Mouse (Mus musculus) hindbrain, embryonic 14.5 days (tissue): ENCODE measurements around the gene Stradb. TPM values are rescaled to one million over a fixed set of nuclear protein-coding genes. Genes with fewer than 3 reads are reported as not detected.

Experiments
- ATAC-seq: fragments of 200-750 bp; cut with Nextera tagmentation; 2 replicates; pipeline ENCODE4 v1.8.0; 2017; ENCODE audit warnings: moderate number of reproducible peaks, mild to moderate bottlenecking, moderate TSS enrichment, moderate library complexity; ENCODE audit not compliant: low FRiP score
- DNase-seq: peaks from one replicate; pipeline ENCODE4 v3.0.0-alpha.2; 2015; ENCODE audit warnings: low spot score
- H3K27ac ChIP-seq: fragments of 300-500 bp; sonication (generic); 2 replicates; pipeline ENCODE4 v1.5.1; 2014; ENCODE audit warnings: mild to moderate bottlenecking, moderate library complexity
- H3K27me3 ChIP-seq: fragments of 300-500 bp; sonication (generic); 2 replicates; pipeline ENCODE4 v1.6.1; 2014; ENCODE audit warnings: mild to moderate bottlenecking, low read length, mixed read lengths; ENCODE audit not compliant: control insufficient read depth, insufficient read depth
- H3K36me3 ChIP-seq: fragments of 300-500 bp; sonication (generic); replicated peaks from 2 replicates; pipeline ENCODE4 v1.6.1; 2014; ENCODE audit not compliant: control insufficient read depth, insufficient read depth
- H3K4me1 ChIP-seq: fragments of 300-500 bp; sonication (generic); replicated peaks from 2 replicates; pipeline ENCODE4 v1.6.1; 2014; ENCODE audit warnings: antibody characterized with exemption, low read length, mixed read lengths; ENCODE audit not compliant: control insufficient read depth, insufficient read depth
- H3K4me2 ChIP-seq: fragments of 300-500 bp; sonication (generic); replicated peaks from 2 replicates; pipeline ENCODE4 v1.6.1; 2014; ENCODE audit warnings: mild to moderate bottlenecking, moderate library complexity
- H3K4me3 ChIP-seq: fragments of 300-500 bp; sonication (generic); replicated peaks from 2 replicates; pipeline ENCODE4 v1.5.1; 2014; ENCODE audit warnings: mild to moderate bottlenecking, low read length
- H3K9ac ChIP-seq: fragments of 300-500 bp; sonication (generic); 2 replicates; pipeline ENCODE4 v1.6.1; 2014
- H3K9me3 ChIP-seq: fragments of 300-500 bp; sonication (generic); 2 replicates; pipeline ENCODE4 v1.6.1; 2016; ENCODE audit warnings: low read length; ENCODE audit not compliant: control insufficient read depth
- WGBS: fragments of 180-500 bp; shearing (Covaris S2); extraction: QIAGEN DNeasy Blood & Tissue Kit; methylation state at CpG from one replicate; pipeline ENCODE4 v1.1.7; 2014; 5-methylcytosine and 5-hydroxymethylcytosine counted together
- polyA plus RNA-seq: library from polyadenylated mRNA; unstranded; fragments of >200 nt; fragmentation: Nextera tagmentation; extraction: Ambion mirVana; gene quantifications from 2 replicates; pipeline ENCODE4 v1.2.1, GENCODE M21; 2014

The Stradb gene
- polyA plus RNA-seq, 1 experiment from 2014 or later: 103 TPM

DNA sequence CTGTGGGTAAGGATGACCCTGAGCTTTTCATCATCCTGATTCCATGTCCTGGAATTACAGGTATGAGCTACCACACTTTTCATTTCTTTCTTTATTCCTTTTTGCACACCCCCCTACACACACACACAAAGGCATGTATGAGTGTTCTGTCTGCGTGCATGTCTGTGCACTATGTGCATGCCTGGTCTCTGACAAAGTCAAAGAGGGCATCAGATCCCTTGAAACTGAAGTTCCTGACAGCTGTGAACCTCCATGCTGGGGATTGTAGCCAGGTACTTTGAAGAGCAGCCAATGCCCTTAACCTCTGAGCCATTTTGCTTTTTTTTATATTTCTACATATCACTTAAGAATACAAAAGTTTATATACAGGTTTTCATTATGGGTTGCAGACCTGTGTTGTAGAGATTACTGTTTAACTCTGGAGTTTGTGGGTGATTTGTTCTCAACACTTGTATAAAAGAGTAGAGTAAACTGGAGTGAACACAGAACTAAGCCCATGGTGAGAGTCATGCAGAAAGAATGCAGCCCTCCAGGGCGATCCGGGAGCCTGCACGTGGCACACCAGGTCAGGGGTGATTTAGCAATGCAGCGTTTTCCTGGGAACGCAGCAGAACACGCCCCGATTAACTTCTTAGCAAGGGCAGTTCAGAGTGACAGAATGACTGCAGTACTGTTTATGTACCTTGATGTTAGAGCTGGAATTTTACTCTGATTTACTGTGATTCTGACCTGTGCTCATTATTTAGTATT is 22.2 kb upstream of the Stradb start:
- Histone ChIP-seq H3K4me3 (no peak overlapping the region), H3K27ac (no peak overlapping the region), H3K36me3 (peaks cover 2% of the 10 kb centered on the region), H3K9ac (no peak overlapping the region), H3K4me2 (no peak overlapping the region), H3K4me1 (no peaks in the 10 kb centered on the region), H3K9me3 (no peaks in the 10 kb centered on the region), H3K27me3 (no peaks in the 10 kb centered on the region)
- ATAC-seq (no peak), DNase-seq (no peak)
- 53% methylated on average over 8 of the region's 8 CpGs for WGBS

DNA sequence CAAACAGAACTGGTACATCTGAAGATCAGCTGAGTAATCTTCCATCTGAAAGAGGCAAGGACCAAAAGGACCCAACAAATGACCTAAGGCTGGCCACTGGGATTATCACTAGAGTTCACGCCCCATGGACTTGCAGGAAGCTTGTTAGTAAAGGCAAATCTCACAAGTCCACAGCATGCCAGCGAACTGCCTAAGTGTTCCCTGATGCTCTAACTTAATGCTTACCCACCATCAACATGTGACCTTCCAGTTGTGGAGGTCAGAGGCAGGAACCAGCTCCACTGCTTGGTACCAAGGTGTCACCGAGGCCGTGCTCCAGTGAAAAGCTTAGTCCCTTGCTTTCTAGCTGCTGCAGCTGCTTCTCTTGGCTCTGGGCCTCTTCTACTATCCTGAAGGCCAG is 21.5 kb upstream of the Stradb start:
- H3K9ac ChIP-seq: no peak overlapping the region
- H3K27me3 ChIP-seq: no peaks in the 10 kb centered on the region
- no peak for ATAC-seq
- H3K4me3 ChIP-seq: no peak overlapping the region
- no peaks in the 10 kb centered on the region for H3K36me3 ChIP-seq
- H3K4me1 ChIP-seq: no peaks in the 10 kb centered on the region
- H3K4me2 ChIP-seq: no peak overlapping the region
- whole genome bisulfite sequencing: 90% methylated on average over 4 of the region's 4 CpGs
- no peak overlapping the region for H3K27ac ChIP-seq
- DNase-seq: no peak
- no peaks in the 10 kb centered on the region for H3K9me3 ChIP-seq

DNA sequence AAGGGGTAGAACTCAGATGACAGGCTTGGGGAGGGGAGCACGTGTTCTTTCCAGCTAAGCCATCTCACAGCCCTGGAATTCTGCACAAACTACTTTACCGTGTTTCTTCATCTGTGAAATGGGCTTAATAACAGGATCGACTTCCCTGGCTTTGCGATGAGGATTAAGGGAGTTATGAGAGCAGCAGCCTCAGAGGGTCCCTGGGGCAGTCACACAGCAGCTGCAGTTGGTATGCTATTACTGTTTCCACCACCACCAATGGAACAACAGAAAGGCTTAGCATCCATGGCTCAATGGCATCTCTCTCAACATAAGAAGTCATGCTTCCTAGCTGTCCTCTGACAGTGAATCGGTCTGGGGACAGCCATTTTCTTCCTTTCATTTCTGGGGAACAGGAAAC is 20.8 kb upstream of the Stradb start:
- Histone ChIP-seq H3K27ac (no peak overlapping the region), H3K4me1 (no peaks in the 10 kb centered on the region), H3K4me3 (no peak overlapping the region), H3K36me3 (no peaks in the 10 kb centered on the region), H3K4me2 (no peak overlapping the region), H3K27me3 (no peaks in the 10 kb centered on the region), H3K9ac (no peak overlapping the region), H3K9me3 (no peaks in the 10 kb centered on the region)
- DNase-seq (no peak), ATAC-seq (no peak)
- 89% methylated on average over 5 of the region's 5 CpGs for WGBS

DNA sequence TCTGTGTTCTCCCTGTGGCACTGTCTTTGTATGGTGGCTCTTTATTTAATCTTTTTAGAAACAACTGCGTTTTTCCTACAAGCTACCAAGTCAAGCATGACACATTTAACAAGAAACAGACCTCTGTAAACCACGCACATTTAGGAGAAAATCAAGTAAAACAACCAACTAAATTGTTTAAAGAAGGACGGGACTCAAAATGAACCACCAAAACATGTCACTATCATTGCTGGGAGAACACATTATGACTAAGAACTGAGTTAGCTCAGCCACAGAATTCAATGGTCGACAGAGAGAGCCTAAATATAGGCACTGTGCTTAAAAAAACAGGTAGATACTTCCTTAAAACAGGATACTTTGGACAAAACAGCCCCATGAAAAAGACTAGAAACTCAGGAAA is 20.3 kb upstream of the Stradb start:
- no peak overlapping the region for H3K4me3 ChIP-seq
- H3K27ac ChIP-seq: no peak overlapping the region
- no peak overlapping the region for H3K4me2 ChIP-seq
- H3K36me3 ChIP-seq: no peaks in the 10 kb centered on the region
- ATAC-seq (no peak), DNase-seq (no peak)
- H3K27me3 ChIP-seq: no peaks in the 10 kb centered on the region
- 64% methylated on average over 4 of the region's 4 CpGs for WGBS
- H3K4me1 ChIP-seq: peaks cover 2% of the 10 kb centered on the region
- H3K9me3 ChIP-seq: no peaks in the 10 kb centered on the region
- H3K9ac ChIP-seq: no peak overlapping the region

DNA sequence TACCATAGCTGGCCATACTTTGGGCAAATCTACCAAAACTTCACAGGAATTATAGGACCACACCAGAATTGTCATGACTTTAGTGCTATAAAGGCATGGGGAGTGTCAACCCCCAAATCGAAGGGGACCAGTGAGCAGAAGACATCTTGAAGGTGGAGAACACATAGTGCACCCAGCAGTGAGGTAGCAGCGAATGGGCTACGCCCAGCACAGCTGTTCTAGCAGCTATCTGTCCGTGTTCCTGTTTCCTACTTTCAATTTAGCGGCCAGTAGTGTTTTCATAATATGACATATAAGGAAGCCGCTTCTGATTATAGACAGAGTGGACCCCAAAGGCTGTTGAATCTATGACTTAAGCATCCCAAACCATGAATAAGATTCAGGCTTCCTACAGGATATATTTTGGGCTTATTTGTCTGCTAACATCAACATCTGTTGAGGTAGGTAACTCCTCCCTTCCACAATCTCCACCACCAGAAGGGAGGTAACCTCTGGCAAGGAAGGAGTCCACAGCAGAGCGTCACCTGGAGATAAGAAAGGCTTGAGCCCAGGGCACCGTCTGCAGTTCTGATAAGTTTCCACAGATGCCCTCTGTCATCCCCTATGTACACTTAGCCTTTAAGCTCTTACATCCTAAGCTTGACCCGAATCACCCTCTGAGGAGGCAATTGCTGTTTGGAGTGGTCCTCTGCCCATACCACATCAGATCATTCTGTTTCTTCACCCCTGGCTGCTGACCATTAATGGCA is 19.5 kb upstream of the Stradb start:
- 94% methylated on average over 9 of the region's 9 CpGs for WGBS
- H3K9me3 ChIP-seq: no peaks in the 10 kb centered on the region
- no peaks in the 10 kb centered on the region for H3K36me3 ChIP-seq
- no peaks in the 10 kb centered on the region for H3K27me3 ChIP-seq
- no peak overlapping the region for H3K4me3 ChIP-seq
- H3K9ac ChIP-seq: no peak overlapping the region
- ATAC-seq (no peak), DNase-seq (no peak)
- peaks cover 5% of the 10 kb centered on the region for H3K4me1 ChIP-seq
- H3K4me2 ChIP-seq: no peak overlapping the region
- no peak overlapping the region for H3K27ac ChIP-seq

DNA sequence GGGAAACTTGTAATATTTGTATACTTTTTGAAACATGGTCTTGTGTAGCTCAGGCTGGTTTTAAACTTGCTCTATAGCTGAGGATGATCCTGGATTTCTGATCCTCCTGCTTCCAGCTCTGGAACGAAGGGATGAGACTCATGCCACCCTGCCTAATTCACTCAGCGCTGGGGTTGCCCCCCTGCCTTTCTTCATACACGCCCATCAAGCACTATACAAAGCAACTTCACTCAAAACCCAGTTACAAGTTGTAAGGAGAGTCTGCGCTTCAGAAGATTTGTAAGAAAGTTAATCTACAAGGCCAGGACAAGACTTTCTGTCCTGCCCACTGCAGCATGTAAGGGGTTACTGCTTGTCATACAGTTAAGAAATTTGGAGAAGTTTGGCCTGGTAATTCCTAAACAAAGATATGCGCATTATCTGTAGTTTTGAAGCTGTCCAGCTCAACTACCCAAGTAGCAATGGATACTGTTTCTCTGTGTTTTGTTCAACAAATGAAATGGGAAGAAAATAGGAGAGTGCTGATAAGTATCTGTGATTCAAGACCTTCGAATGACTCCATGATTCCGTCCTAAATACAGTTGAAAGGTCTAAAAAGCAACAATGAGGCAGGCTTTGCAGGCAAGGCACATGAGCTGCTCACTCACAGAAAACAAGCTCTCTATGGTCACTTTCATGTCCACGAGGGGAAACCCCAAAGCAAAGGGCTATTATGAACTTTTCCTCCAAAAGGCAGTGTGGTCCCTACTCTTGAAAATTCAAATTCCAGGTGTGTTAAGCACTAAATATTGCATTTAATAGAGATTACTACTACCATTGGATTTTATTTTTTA is 18.5 kb upstream of the Stradb start:
- DNase-seq: no peak

DNA sequence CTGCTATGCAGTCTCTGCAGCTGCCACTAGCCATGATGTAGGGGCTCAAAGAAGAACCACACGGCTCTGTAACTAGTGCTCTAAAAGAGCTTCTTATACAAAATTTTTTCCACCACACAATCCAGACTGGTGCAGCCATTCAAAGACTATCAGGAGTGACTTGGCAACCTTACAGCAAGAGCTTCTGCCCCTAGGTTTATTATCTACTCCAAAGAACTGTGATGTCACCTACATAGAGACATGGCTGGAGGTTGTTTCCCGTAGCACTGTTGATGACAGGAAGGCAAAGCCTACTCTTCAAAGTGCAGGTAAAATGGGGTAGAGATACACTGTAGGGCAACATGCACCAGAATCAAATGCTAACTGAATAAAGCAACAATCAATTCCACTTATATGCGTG is 17.6 kb upstream of the Stradb start:
- 91% methylated on average over 3 of the region's 3 CpGs for WGBS

More for the DNA sequence above, 18.5 kb upstream of the Stradb start:
- H3K9ac ChIP-seq: no peak overlapping the region
- H3K4me2 ChIP-seq: no peak overlapping the region
- 84% methylated on average over 8 of the region's 8 CpGs for WGBS
- H3K4me3 ChIP-seq: no peak overlapping the region
- H3K27me3 ChIP-seq: no peaks in the 10 kb centered on the region
- no peak for ATAC-seq
- H3K9me3 ChIP-seq: no peaks in the 10 kb centered on the region
- peaks cover 5% of the 10 kb centered on the region for H3K4me1 ChIP-seq
- no peak overlapping the region for H3K27ac ChIP-seq
- H3K36me3 ChIP-seq: no peaks in the 10 kb centered on the region

DNA sequence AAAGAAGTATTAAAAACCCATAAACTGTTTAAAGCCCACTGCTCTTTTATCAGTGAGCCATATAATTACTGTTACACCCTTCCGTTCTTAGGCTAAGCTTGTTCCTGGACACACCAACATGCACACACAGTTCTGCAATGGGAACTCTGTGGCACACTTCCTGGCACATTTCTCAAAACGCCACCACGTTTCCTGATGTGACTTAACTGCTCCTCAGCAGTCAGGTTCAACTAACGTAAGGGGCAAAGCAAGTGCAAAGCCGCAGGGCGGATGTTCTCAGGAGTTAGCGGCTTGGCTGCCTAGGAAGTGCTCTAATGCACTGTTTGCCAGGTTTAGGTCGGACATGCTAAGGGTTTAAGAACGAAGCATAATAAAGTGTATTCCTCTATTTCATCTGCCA is 17.1 kb upstream of the Stradb start:
- ATAC-seq: no peak
- Histone ChIP-seq H3K4me2 (no peak overlapping the region), H3K27me3 (no peaks in the 10 kb centered on the region), H3K4me1 (peaks cover 5% of the 10 kb centered on the region), H3K9me3 (no peaks in the 10 kb centered on the region), H3K4me3 (no peak overlapping the region), H3K9ac (no peak overlapping the region), H3K27ac (no peak overlapping the region), H3K36me3 (no peaks in the 10 kb centered on the region)
- no peak for DNase-seq
- 90% methylated on average over 9 of the region's 9 CpGs for WGBS

More for the DNA sequence above, 17.6 kb upstream of the Stradb start:
- Histone ChIP-seq H3K4me2 (no peak overlapping the region), H3K9me3 (no peaks in the 10 kb centered on the region), H3K4me3 (no peak overlapping the region), H3K27ac (no peak overlapping the region), H3K4me1 (peaks cover 5% of the 10 kb centered on the region), H3K9ac (no peak overlapping the region), H3K27me3 (no peaks in the 10 kb centered on the region), H3K36me3 (no peaks in the 10 kb centered on the region)
- ATAC-seq (no peak), DNase-seq (no peak)

DNA sequence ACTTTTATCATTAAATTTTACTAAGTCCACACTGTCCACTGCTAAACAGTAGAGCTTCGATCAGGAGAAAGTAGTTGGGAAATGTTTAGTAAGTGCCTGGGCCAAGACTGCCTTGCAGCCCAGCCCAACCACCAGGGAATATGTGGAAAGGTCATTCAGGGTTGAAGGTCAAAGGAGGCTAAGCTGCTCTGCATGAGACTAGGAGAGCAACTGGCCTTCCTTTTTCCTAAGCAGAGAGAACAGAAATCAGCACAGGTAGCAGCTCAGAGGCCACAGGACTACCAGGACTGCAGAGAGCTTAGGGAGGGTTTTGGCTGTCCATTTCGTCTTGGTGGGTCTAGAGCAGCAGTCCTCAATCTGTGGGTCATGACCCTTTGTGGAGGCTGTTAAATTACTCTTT is 15.4 kb upstream of the Stradb start:
- 56% methylated on average over 2 of the region's 2 CpGs for WGBS
- ATAC-seq: no peak

More for the DNA sequence above, 15.4 kb upstream of the Stradb start:
- peaks cover 5% of the 10 kb centered on the region for H3K4me1 ChIP-seq
- no peak overlapping the region for H3K4me2 ChIP-seq
- H3K27ac ChIP-seq: no peak overlapping the region
- H3K9ac ChIP-seq: no peak overlapping the region
- no peaks in the 10 kb centered on the region for H3K27me3 ChIP-seq
- no peaks in the 10 kb centered on the region for H3K9me3 ChIP-seq
- no peak for DNase-seq
- H3K4me3 ChIP-seq: no peak overlapping the region
- no peaks in the 10 kb centered on the region for H3K36me3 ChIP-seq
